Mouse (Mus musculus): ENCODE data around the gene 3110082I17Rik.
"Not testable (repeated sequence)": the region's sequence is repeated elsewhere in the genome, so short reads cannot be mapped to it uniquely, and the experiment has no call there.

Gene 3110082I17Rik

GRCm38 (mm10) chr5:139358653-139359052, 101.7 kb downstream of the 3110082I17Rik start:
- DNase-seq (ENCODE audit: low read depth, low spot score): no peak

DNA sequence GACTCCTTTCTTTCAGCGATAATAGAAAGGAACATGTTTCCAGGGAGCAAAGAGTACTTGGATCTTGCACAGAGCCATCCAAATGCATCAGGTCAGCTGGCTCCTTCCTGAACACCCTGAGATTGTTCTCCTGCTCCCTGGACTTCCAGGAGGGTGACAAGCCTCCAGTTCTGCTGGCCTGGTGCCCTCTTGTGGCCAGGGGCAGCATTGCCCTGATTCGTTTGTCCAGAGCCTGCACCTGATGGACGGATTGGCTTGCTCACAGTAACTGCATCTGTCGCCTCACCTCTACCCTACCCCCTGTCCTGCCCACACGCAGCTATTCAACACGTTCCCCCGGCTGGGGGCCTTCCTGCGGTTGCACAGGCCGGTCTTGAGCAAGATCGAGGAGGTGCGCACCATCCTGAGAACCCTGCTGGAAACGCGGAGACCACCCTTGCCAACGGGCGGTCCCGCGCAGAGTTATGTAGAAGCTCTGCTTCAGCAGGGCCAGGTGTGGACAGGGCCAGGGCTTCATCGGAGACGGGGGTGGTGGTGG, 105.0 kb downstream of the 3110082I17Rik start:
- peak; percentile 66 for DNase-seq (ENCODE audit: low read depth, low spot score)

- no peak for DNase-seq (ENCODE audit: low read depth, low spot score)
Observed at GRCm38 (mm10) chr5:139353946-139354345, 106.4 kb downstream of the 3110082I17Rik start.

DNA sequence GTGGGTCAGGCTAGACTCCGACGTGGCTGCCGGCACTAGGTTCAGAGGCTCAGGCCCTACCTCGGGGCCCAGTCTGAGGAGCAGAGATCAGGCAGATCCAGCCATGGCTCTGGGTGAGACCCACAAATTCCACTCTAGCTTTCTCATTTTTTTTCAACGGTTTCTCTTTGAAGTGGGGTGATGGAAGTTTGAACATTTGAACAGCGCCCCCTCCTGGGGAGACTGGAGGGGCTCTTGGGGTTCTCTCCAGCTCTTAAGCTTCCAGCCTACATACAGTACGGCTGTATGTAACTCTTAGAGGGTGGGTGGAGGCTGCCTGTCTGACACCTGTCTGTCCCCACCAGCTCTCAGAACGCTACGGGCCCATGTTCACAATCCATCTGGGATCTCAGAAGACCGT, 106.8 kb downstream of the 3110082I17Rik start:
- DNase-seq (ENCODE audit: low read depth, low spot score): peak; percentile 33

- no peak for DNase-seq (ENCODE audit: low read depth, low spot score)
Observed at GRCm38 (mm10) chr5:139352317-139352716, 108.0 kb downstream of the 3110082I17Rik start, which contains the start of gene Cyp2w1. Gene Cyp2w1 (plus strand): TSS chr5:139352617.

GRCm38 (mm10) chr5:139351628-139352027, 108.7 kb downstream of the 3110082I17Rik start:
- DNase-seq (ENCODE audit: low read depth, low spot score): no peak

- no peak for DNase-seq (ENCODE audit: low read depth, low spot score)
Observed at GRCm38 (mm10) chr5:139351134-139351533, 109.2 kb downstream of the 3110082I17Rik start, which contains the start of gene Cox19. Gene Cox19 (minus strand): TSS chr5:139351418.

- DNase-seq (ENCODE audit: low read depth, low spot score): no peak
Observed at GRCm38 (mm10) chr5:139349713-139350112, 110.6 kb downstream of the 3110082I17Rik start.

GRCm38 (mm10) chr5:139347225-139347624, 113.1 kb downstream of the 3110082I17Rik start:
- DNase-seq (ENCODE audit: low read depth, low spot score): no peak

DNA sequence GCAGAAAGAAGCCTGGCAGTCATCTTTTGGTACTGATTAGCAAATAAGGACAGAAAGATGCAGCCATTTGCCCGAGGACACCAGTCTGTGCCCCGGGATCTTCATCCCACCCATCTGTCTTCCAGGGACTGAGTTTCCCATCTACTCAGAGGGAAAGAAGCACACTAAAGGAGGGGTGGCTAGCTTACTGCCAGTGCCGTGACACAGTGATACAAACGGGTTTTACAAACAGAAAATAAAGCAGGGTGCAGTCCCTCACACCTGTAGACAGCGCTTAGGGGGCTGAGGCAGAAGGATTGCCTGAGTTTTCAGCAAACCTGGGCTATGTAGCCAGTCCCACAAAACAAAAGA, 115.0 kb downstream of the 3110082I17Rik start:
- DNase-seq (ENCODE audit: low read depth, low spot score): no peak

DNA sequence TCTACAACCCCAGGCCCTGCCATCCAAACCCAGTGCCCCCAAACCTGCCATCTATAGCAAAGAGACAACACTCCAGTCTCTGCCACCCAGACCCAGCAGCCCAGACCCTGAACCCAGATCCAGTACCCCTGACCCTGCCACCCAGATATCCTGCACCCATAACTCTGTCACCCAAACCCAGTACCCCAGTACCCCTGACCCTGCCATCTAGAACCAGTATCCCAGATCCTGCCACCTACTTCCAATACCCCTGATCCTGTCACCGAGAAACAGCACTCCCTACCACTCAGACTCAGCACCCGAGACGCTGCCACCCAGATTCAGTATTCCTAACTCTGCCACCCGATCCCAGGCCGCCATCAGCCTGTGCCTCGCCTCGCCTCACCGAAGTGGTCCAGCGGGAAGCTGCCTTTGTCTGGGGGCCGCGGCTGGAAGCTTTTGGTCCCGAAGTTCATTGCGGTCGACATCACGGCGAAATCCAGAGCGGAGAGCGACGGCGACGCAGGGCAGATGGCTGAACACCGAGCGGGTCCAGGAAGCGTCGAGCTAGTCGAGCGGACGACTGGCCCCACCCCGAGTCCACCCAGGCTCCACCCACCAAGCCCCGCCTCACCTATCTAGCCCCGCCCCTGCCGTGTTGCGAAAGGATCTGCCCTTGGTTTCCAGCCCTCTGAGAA, 115.5 kb downstream of the 3110082I17Rik start:
- DNase-seq (ENCODE audit: low read depth, low spot score): peak; percentile 92

GRCm38 (mm10) chr5:139344021-139344686, 116.2 kb downstream of the 3110082I17Rik start:
- DNase-seq (ENCODE audit: low read depth, low spot score): peak; percentile 80

DNA sequence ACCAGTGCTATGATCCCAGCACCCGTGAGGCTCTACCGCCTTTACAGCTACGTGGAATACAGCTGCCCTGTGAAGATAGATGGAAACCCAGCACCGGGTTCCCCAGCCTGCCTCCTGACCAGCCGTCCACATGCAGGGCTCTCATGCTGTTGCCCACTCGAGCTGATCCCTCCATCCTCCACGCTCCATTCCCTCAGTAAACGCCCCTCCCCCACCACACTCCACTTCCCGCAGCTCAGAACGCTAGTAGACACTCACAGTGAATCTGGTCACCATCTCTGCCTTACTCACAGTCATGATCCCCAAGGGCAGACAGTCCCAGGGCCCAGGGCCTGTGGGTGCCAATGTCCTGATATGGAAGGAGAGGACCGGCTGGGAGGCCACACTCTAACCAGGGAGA, 121.4 kb downstream of the 3110082I17Rik start:
- DNase-seq (ENCODE audit: low read depth, low spot score): no peak

- no peak for DNase-seq (ENCODE audit: low read depth, low spot score)
Observed at GRCm38 (mm10) chr5:139338403-139338802, 121.9 kb downstream of the 3110082I17Rik start.

GRCm38 (mm10) chr5:139337826-139338370, 122.4 kb downstream of the 3110082I17Rik start:
- no peak for DNase-seq (ENCODE audit: low read depth, low spot score)

GRCm38 (mm10) chr5:139335634-139336033, 124.7 kb downstream of the 3110082I17Rik start:
- DNase-seq (ENCODE audit: low read depth, low spot score): no peak

- not testable (repeated sequence) for DNase-seq (ENCODE audit: low read depth, low spot score)
Observed at GRCm38 (mm10) chr5:139334394-139334793, 125.9 kb downstream of the 3110082I17Rik start.

DNA sequence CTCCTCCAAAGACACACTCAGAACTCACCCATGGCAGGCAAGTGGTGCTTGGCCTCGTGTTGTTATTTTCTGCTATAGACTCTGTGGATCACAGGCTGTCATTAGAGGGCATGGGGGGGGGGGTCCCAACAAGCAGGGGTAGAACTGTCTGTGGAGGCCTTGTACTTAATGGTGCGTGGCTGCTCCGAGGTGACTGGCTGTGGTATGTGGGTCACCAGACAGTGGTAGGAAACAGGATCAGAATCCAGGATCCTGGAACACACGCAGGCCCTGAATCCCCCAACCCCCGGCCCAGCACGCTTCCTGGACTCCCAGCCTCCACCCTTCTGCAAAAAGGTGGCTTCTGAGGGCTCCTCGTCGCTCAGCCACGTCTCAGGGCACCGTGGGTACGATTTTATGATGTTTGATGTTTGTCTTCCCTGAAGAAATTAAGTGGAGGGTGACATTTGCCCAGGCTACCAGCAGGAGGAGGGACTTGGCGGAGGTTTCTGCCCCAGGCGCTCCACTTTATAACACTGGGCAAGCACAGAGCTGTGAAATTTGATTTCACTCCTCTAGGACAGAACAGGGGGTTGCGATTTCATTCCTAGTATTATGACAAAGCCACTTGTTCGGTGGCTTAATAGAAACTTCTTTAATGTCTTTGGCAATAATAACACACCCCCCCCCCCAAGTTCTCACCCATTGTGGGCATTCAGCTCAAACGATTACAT, 126.9 kb downstream of the 3110082I17Rik start:
- DNase-seq (ENCODE audit: low read depth, low spot score): no peak

DNA sequence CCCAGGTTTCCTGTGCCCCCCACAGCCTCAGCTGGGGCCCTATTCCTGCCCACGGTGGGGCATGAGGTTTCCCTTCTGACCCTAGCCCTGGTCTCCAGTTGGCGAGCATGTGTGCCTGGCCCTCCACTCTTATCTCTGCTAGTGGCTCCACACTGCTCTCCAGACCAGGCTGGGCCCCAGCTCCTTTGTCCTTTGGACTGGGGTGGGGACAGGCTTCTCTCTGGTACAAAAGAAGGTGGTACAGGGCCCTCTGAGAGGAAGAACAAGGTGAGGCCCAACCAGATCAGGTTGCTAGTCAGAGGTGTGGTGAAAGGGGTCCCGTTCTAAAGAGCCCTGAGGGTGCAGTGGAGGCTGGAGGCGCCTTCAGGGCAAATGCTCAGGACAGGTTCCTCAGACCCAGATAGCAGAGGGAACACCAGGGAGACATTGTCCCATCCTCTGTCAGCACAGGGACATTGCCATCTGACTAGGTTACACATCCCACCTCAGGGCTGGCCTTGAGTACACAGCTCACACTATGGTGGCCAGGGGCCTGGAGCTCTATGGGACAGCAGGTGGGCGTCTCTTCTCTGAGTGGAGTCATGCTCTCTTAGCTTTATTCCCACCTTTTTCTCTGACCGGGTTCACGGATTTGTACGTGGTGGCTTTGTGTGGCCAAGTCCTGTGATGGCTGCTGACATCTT, 127.6 kb downstream of the 3110082I17Rik start:
- no peak for DNase-seq (ENCODE audit: low read depth, low spot score)

- peak; percentile 79 for DNase-seq (ENCODE audit: low read depth, low spot score)
Observed at GRCm38 (mm10) chr5:139331742-139332141, 128.6 kb downstream of the 3110082I17Rik start.

DNA sequence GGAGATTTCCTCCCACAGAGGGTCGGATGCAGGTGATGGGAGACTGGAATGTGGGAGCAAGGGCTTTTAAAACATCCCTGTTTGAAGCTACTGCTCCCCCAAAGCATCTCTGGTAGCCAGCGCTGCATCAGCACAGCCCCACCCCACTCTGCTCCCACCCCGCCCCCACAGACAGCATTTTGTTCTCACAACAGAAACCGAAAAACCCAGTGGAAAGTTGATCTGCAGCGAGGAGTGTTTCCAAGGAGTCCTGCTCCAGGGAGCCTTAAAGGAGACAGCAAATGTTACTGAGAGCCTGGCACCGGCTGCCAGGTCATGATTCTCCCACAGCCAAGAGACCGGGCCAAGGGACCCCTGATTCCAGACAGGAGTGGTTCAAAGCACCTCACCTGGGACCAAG, 129.6 kb downstream of the 3110082I17Rik start:
- no peak for DNase-seq (ENCODE audit: low read depth, low spot score)

All from forelimb bud, embryonic 11.5 days (tissue).